Mouse (Mus musculus): Measurements from ENCODE around the gene Mapkapk3. TPM values are rescaled to one million over a fixed set of nuclear protein-coding genes. Genes with fewer than 3 reads are reported as not detected.

The Mapkapk3 gene
- polyA plus RNA-seq, 1 experiment from 2014 or later, result 11.3 TPM

- Histone ChIP-seq H3K4me3 (ENCODE audit: low read length) (no peak overlapping the region), H3K4me2 (replicated peaks; ENCODE audit: low read depth, low read length) (no peak overlapping the region), H3K27ac (ENCODE audit: low read length) (no peak overlapping the region), H3K27me3 (ENCODE audit: insufficient read depth, low read length) (no peaks in the 10 kb centered on the region), H3K36me3 (ENCODE audit: insufficient read depth, low read length) (no peaks in the 10 kb centered on the region), H3K9me3 (ENCODE audit: low read length) (no peaks in the 10 kb centered on the region), H3K4me1 (ENCODE audit: insufficient read depth, low read length) (no peaks in the 10 kb centered on the region), H3K9ac (replicated peaks; ENCODE audit: low read length) (no peak overlapping the region)
- whole genome bisulfite sequencing, result 67% methylated on average over 2 of the region's 2 CpGs
- no peak for ATAC-seq (ENCODE audit: low FRiP score, low TSS enrichment)
Measured at GRCm38 (mm10) chr9:107260429-107260828, 29.2 kb downstream of the Mapkapk3 start.

- no peak overlapping the region for H3K9ac ChIP-seq (replicated peaks; ENCODE audit: low read length)
- no peak overlapping the region for H3K27ac ChIP-seq (ENCODE audit: low read length)
- H3K4me1 ChIP-seq (ENCODE audit: insufficient read depth, low read length), result 0 out of 2 replicates have a peak, but pooled peaks cover under 1% of the 10 kb centered on the region
- ATAC-seq (ENCODE audit: low FRiP score, low TSS enrichment), result no peak
- WGBS, result 61% methylated on average over 6 of the region's 6 CpGs
- no peaks in the 10 kb centered on the region for H3K36me3 ChIP-seq (ENCODE audit: insufficient read depth, low read length)
- no peak overlapping the region for H3K4me2 ChIP-seq (replicated peaks; ENCODE audit: low read depth, low read length)
- H3K9me3 ChIP-seq (ENCODE audit: low read length), result no peaks in the 10 kb centered on the region
- H3K27me3 ChIP-seq (ENCODE audit: insufficient read depth, low read length), result no peaks in the 10 kb centered on the region
- no peak overlapping the region for H3K4me3 ChIP-seq (ENCODE audit: low read length)
Measured at GRCm38 (mm10) chr9:107259571-107259970, 30.1 kb downstream of the Mapkapk3 start.

GRCm38 (mm10) chr9:107255596-107255995 lies 34.1 kb downstream of the Mapkapk3 start:
- Histone ChIP-seq H3K27ac (ENCODE audit: low read length) (no peak overlapping the region), H3K4me1 (ENCODE audit: insufficient read depth, low read length) (peaks cover 9% of the 10 kb centered on the region; the same call in 1 of the 2 replicates), H3K9ac (replicated peaks; ENCODE audit: low read length) (no peak overlapping the region), H3K4me2 (replicated peaks; ENCODE audit: low read depth, low read length) (no peak overlapping the region), H3K27me3 (ENCODE audit: insufficient read depth, low read length) (no peaks in the 10 kb centered on the region), H3K36me3 (ENCODE audit: insufficient read depth, low read length) (no peaks in the 10 kb centered on the region), H3K9me3 (ENCODE audit: low read length) (no peaks in the 10 kb centered on the region), H3K4me3 (ENCODE audit: low read length) (no peak overlapping the region)
- 58% methylated on average over 3 of the region's 3 CpGs for WGBS
- ATAC-seq (ENCODE audit: low FRiP score, low TSS enrichment), result no peak

GRCm38 (mm10) chr9:107254925-107255324 lies 34.8 kb downstream of the Mapkapk3 start:
- Histone ChIP-seq H3K4me3 (ENCODE audit: low read length) (no peak overlapping the region), H3K9ac (replicated peaks; ENCODE audit: low read length) (no peak overlapping the region), H3K36me3 (ENCODE audit: insufficient read depth, low read length) (no peaks in the 10 kb centered on the region), H3K27me3 (ENCODE audit: insufficient read depth, low read length) (no peaks in the 10 kb centered on the region), H3K9me3 (ENCODE audit: low read length) (no peaks in the 10 kb centered on the region), H3K4me2 (replicated peaks; ENCODE audit: low read depth, low read length) (no peak overlapping the region), H3K27ac (ENCODE audit: low read length) (no peak overlapping the region), H3K4me1 (ENCODE audit: insufficient read depth, low read length) (peaks cover 9% of the 10 kb centered on the region; the same call in 1 of the 2 replicates)
- ATAC-seq (ENCODE audit: low FRiP score, low TSS enrichment), result no peak
- WGBS, result 85% methylated on average over 3 of the region's 3 CpGs

- 62% methylated on average over 12 of the region's 12 CpGs for WGBS
- H3K4me1 ChIP-seq (ENCODE audit: insufficient read depth, low read length), result peaks cover 9% of the 10 kb centered on the region; the same call in 1 of the 2 replicates
- H3K4me2 ChIP-seq (replicated peaks; ENCODE audit: low read depth, low read length), result no peak overlapping the region
- no peaks in the 10 kb centered on the region for H3K9me3 ChIP-seq (ENCODE audit: low read length)
- no peak overlapping the region for H3K27ac ChIP-seq (ENCODE audit: low read length)
- H3K4me3 ChIP-seq (ENCODE audit: low read length), result no peak overlapping the region
- H3K9ac ChIP-seq (replicated peaks; ENCODE audit: low read length), result no peak overlapping the region
- H3K36me3 ChIP-seq (ENCODE audit: insufficient read depth, low read length), result no peaks in the 10 kb centered on the region
- H3K27me3 ChIP-seq (ENCODE audit: insufficient read depth, low read length), result no peaks in the 10 kb centered on the region
- ATAC-seq (ENCODE audit: low FRiP score, low TSS enrichment), result peak; percentile 46; the same call in 1 of the 2 replicates
Measured at GRCm38 (mm10) chr9:107254476-107254875, 35.2 kb downstream of the Mapkapk3 start.

GRCm38 (mm10) chr9:107252164-107252563 lies 37.5 kb downstream of the Mapkapk3 start:
- Histone ChIP-seq H3K4me3 (ENCODE audit: low read length) (no peak overlapping the region), H3K4me2 (replicated peaks; ENCODE audit: low read depth, low read length) (no peak overlapping the region), H3K36me3 (ENCODE audit: insufficient read depth, low read length) (no peaks in the 10 kb centered on the region), H3K9ac (replicated peaks; ENCODE audit: low read length) (no peak overlapping the region), H3K27ac (ENCODE audit: low read length) (no peak overlapping the region), H3K27me3 (ENCODE audit: insufficient read depth, low read length) (no peaks in the 10 kb centered on the region), H3K4me1 (ENCODE audit: insufficient read depth, low read length) (peaks cover 9% of the 10 kb centered on the region; the same call in 1 of the 2 replicates), H3K9me3 (ENCODE audit: low read length) (no peaks in the 10 kb centered on the region)
- no peak for ATAC-seq (ENCODE audit: low FRiP score, low TSS enrichment)
- WGBS, result 14% methylated on average over 5 of the region's 5 CpGs

- no peak for ATAC-seq (ENCODE audit: low FRiP score, low TSS enrichment)
- Histone ChIP-seq H3K27ac (ENCODE audit: low read length) (no peak overlapping the region), H3K27me3 (ENCODE audit: insufficient read depth, low read length) (no peaks in the 10 kb centered on the region), H3K4me2 (replicated peaks; ENCODE audit: low read depth, low read length) (no peak overlapping the region), H3K36me3 (ENCODE audit: insufficient read depth, low read length) (no peaks in the 10 kb centered on the region), H3K4me1 (ENCODE audit: insufficient read depth, low read length) (peaks cover 9% of the 10 kb centered on the region; the same call in 1 of the 2 replicates), H3K9me3 (ENCODE audit: low read length) (no peaks in the 10 kb centered on the region), H3K4me3 (ENCODE audit: low read length) (no peak overlapping the region), H3K9ac (replicated peaks; ENCODE audit: low read length) (no peak overlapping the region)
- 53% methylated on average over 14 of the region's 14 CpGs for WGBS
Measured at GRCm38 (mm10) chr9:107250416-107251337, 39.0 kb downstream of the Mapkapk3 start.

- no peak overlapping the region for H3K9ac ChIP-seq (replicated peaks; ENCODE audit: low read length)
- no peaks in the 10 kb centered on the region for H3K36me3 ChIP-seq (ENCODE audit: insufficient read depth, low read length)
- H3K27ac ChIP-seq (ENCODE audit: low read length), result no peak overlapping the region
- peaks cover 7% of the 10 kb centered on the region; the same call in 1 of the 2 replicates for H3K4me1 ChIP-seq (ENCODE audit: insufficient read depth, low read length)
- 73% methylated on average over 6 of the region's 6 CpGs for WGBS
- no peaks in the 10 kb centered on the region for H3K27me3 ChIP-seq (ENCODE audit: insufficient read depth, low read length)
- no peak for ATAC-seq (ENCODE audit: low FRiP score, low TSS enrichment)
- no peak overlapping the region for H3K4me2 ChIP-seq (replicated peaks; ENCODE audit: low read depth, low read length)
- no peaks in the 10 kb centered on the region for H3K9me3 ChIP-seq (ENCODE audit: low read length)
- no peak overlapping the region for H3K4me3 ChIP-seq (ENCODE audit: low read length)
Measured at GRCm38 (mm10) chr9:107249154-107249553, 40.5 kb downstream of the Mapkapk3 start.

GRCm38 (mm10) chr9:107246170-107246569 lies 43.5 kb downstream of the Mapkapk3 start:
- 58% methylated on average over 4 of the region's 4 CpGs for WGBS
- Histone ChIP-seq H3K9me3 (ENCODE audit: low read length) (no peaks in the 10 kb centered on the region), H3K27ac (ENCODE audit: low read length) (no peak overlapping the region), H3K4me3 (ENCODE audit: low read length) (no peak overlapping the region), H3K9ac (replicated peaks; ENCODE audit: low read length) (no peak overlapping the region), H3K36me3 (ENCODE audit: insufficient read depth, low read length) (no peaks in the 10 kb centered on the region), H3K4me2 (replicated peaks; ENCODE audit: low read depth, low read length) (no peak overlapping the region), H3K4me1 (ENCODE audit: insufficient read depth, low read length) (no peaks in the 10 kb centered on the region), H3K27me3 (ENCODE audit: insufficient read depth, low read length) (no peaks in the 10 kb centered on the region; the same call in 1 of the 2 replicates)
- ATAC-seq (ENCODE audit: low FRiP score, low TSS enrichment), result no peak

- H3K27ac ChIP-seq (ENCODE audit: low read length), result no peak overlapping the region
- H3K27me3 ChIP-seq (ENCODE audit: insufficient read depth, low read length), result peaks cover 3% of the 10 kb centered on the region; the same call in 1 of the 2 replicates
- no peaks in the 10 kb centered on the region for H3K9me3 ChIP-seq (ENCODE audit: low read length)
- ATAC-seq (ENCODE audit: low FRiP score, low TSS enrichment), result no peak
- H3K4me1 ChIP-seq (ENCODE audit: insufficient read depth, low read length), result no peaks in the 10 kb centered on the region
- no peak overlapping the region for H3K4me2 ChIP-seq (replicated peaks; ENCODE audit: low read depth, low read length)
- H3K36me3 ChIP-seq (ENCODE audit: insufficient read depth, low read length), result no peaks in the 10 kb centered on the region
- WGBS, result 92% methylated on average over 4 of the region's 4 CpGs
- H3K4me3 ChIP-seq (ENCODE audit: low read length), result no peak overlapping the region
- H3K9ac ChIP-seq (replicated peaks; ENCODE audit: low read length), result no peak overlapping the region
Measured at GRCm38 (mm10) chr9:107245311-107245710, 44.4 kb downstream of the Mapkapk3 start.

Measured in kidney, embryonic 16.5 days (tissue).